Mouse (Mus musculus): ENCODE data around the gene Gm12216. TPM values are rescaled to one million over a fixed set of nuclear protein-coding genes. Genes with fewer than 3 reads are reported as not detected.
"Not testable (repeated sequence)": the region's sequence is repeated elsewhere in the genome, so short reads cannot be mapped to it uniquely, and the experiment has no call there.

Gm12216 gene
- polyA plus RNA-seq, 1 experiment from 2014 or later: 0.19 TPM

- H3K4me1 ChIP-seq (replicated peaks): peaks cover 29% of the 10 kb centered on the region
- no peaks in the 10 kb centered on the region for H3K27me3 ChIP-seq (replicated peaks)
- peak; percentile 98 for ATAC-seq (ENCODE audit: insufficient number of reproducible peaks, low FRiP score)
- WGBS: 4% methylated on average over 62 of the region's 63 CpGs
- H3K9me3 ChIP-seq (replicated peaks): no peaks in the 10 kb centered on the region
- H3K36me3 ChIP-seq: no peaks in the 10 kb centered on the region
- peak within 1 kb of the TSS; percentile 60 for H3K27ac ChIP-seq (ENCODE audit: poor library complexity, severe bottlenecking)
- peak within 1 kb of the TSS; percentile 98 for H3K4me2 ChIP-seq
- H3K4me3 ChIP-seq: peak within 1 kb of the TSS; percentile 72
- peak within 1 kb of the TSS; percentile 80 for H3K9ac ChIP-seq
These were observed 32.7 kb upstream of the Gm12216 start, which contains the start of gene Slc22a5 for GRCm38 (mm10) chr11:53891505-53892451. Gene Slc22a5, minus strand, starts transcription at chr11:53891660.

GRCm38 (mm10) chr11:53890906-53891504, 31.9 kb upstream of the Gm12216 start:
- H3K9ac ChIP-seq: peak overlapping the region; percentile 80
- ATAC-seq (ENCODE audit: insufficient number of reproducible peaks, low FRiP score): no peak; the same call in 1 of the 2 replicates
- no peaks in the 10 kb centered on the region for H3K9me3 ChIP-seq (replicated peaks)
- no peaks in the 10 kb centered on the region for H3K27me3 ChIP-seq (replicated peaks)
- WGBS: 2% methylated on average over 33 of the region's 33 CpGs
- peaks cover 29% of the 10 kb centered on the region for H3K4me1 ChIP-seq (replicated peaks)
- peak overlapping the region; percentile 60 for H3K27ac ChIP-seq (ENCODE audit: poor library complexity, severe bottlenecking)
- H3K36me3 ChIP-seq: no peaks in the 10 kb centered on the region
- peak overlapping the region; percentile 72 for H3K4me3 ChIP-seq
- H3K4me2 ChIP-seq: peak overlapping the region; percentile 98

GRCm38 (mm10) chr11:53890225-53890624, 31.2 kb upstream of the Gm12216 start:
- 74% methylated on average over 2 of the region's 2 CpGs for WGBS
- Histone ChIP-seq H3K9ac (no peak overlapping the region), H3K27ac (ENCODE audit: poor library complexity, severe bottlenecking) (no peak overlapping the region), H3K36me3 (0 out of 2 replicates have a peak, but pooled peaks cover 3% of the 10 kb centered on the region), H3K9me3 (replicated peaks) (no peaks in the 10 kb centered on the region), H3K27me3 (replicated peaks) (no peaks in the 10 kb centered on the region), H3K4me1 (replicated peaks) (peaks cover 29% of the 10 kb centered on the region), H3K4me2 (peak overlapping the region; percentile 98), H3K4me3 (peak overlapping the region; percentile 72)
- no peak for ATAC-seq (ENCODE audit: insufficient number of reproducible peaks, low FRiP score)

GRCm38 (mm10) chr11:53889091-53889645, 30.1 kb upstream of the Gm12216 start:
- 30% methylated on average over 4 of the region's 4 CpGs for WGBS

GRCm38 (mm10) chr11:53888242-53888641, 29.2 kb upstream of the Gm12216 start:
- no peaks in the 10 kb centered on the region for H3K9me3 ChIP-seq (replicated peaks)
- no peak overlapping the region for H3K4me3 ChIP-seq
- H3K27ac ChIP-seq (ENCODE audit: poor library complexity, severe bottlenecking): no peak overlapping the region
- no peaks in the 10 kb centered on the region for H3K27me3 ChIP-seq (replicated peaks)
- WGBS: 75% methylated on average over 4 of the region's 4 CpGs
- peaks cover 12% of the 10 kb centered on the region for H3K36me3 ChIP-seq
- no peak overlapping the region for H3K9ac ChIP-seq
- H3K4me2 ChIP-seq: peak overlapping the region; percentile 19; the same call in 1 of the 2 replicates
- no peak for ATAC-seq (ENCODE audit: insufficient number of reproducible peaks, low FRiP score)
- peaks cover 29% of the 10 kb centered on the region for H3K4me1 ChIP-seq (replicated peaks)

More at GRCm38 (mm10) chr11:53889091-53889645, 30.1 kb upstream of the Gm12216 start:
- ATAC-seq (ENCODE audit: insufficient number of reproducible peaks, low FRiP score): no peak
- no peak overlapping the region for H3K4me3 ChIP-seq
- H3K4me1 ChIP-seq (replicated peaks): peaks cover 29% of the 10 kb centered on the region
- H3K36me3 ChIP-seq: peaks cover 11% of the 10 kb centered on the region; the same call in 1 of the 2 replicates
- H3K4me2 ChIP-seq: peak overlapping the region; percentile 98
- no peaks in the 10 kb centered on the region for H3K27me3 ChIP-seq (replicated peaks)
- peak overlapping the region; percentile 72 for H3K27ac ChIP-seq (ENCODE audit: poor library complexity, severe bottlenecking)
- H3K9ac ChIP-seq: no peak overlapping the region
- H3K9me3 ChIP-seq (replicated peaks): no peaks in the 10 kb centered on the region

- WGBS: 83% methylated on average over 2 of the region's 2 CpGs
- Histone ChIP-seq H3K9ac (no peak overlapping the region), H3K27ac (ENCODE audit: poor library complexity, severe bottlenecking) (no peak overlapping the region), H3K9me3 (replicated peaks) (no peaks in the 10 kb centered on the region), H3K4me1 (replicated peaks) (peaks cover 2% of the 10 kb centered on the region), H3K4me2 (no peak overlapping the region), H3K36me3 (peaks cover 16% of the 10 kb centered on the region), H3K27me3 (replicated peaks) (no peaks in the 10 kb centered on the region), H3K4me3 (no peak overlapping the region)
- ATAC-seq (ENCODE audit: insufficient number of reproducible peaks, low FRiP score): no peak
These were observed 24.2 kb upstream of the Gm12216 start for GRCm38 (mm10) chr11:53883287-53883686.

- not testable (repeated sequence) for H3K4me3 ChIP-seq; H3K9me3 ChIP-seq (replicated peaks); H3K36me3 ChIP-seq; H3K27me3 ChIP-seq (replicated peaks); H3K27ac ChIP-seq (ENCODE audit: poor library complexity, severe bottlenecking); H3K4me1 ChIP-seq (replicated peaks); H3K4me2 ChIP-seq; H3K9ac ChIP-seq; ATAC-seq (ENCODE audit: insufficient number of reproducible peaks, low FRiP score)
- 82% methylated on average over 5 of the region's 5 CpGs for WGBS
These were observed 19.0 kb upstream of the Gm12216 start for GRCm38 (mm10) chr11:53878096-53878495.

GRCm38 (mm10) chr11:53876488-53876887, 17.4 kb upstream of the Gm12216 start:
- peaks cover 11% of the 10 kb centered on the region for H3K36me3 ChIP-seq
- H3K9ac ChIP-seq: no peak overlapping the region
- no peak for ATAC-seq (ENCODE audit: insufficient number of reproducible peaks, low FRiP score)
- H3K4me1 ChIP-seq (replicated peaks): peaks cover 10% of the 10 kb centered on the region; the same call in 1 of the 2 replicates
- 74% methylated on average over 4 of the region's 4 CpGs for WGBS
- H3K9me3 ChIP-seq (replicated peaks): no peaks in the 10 kb centered on the region
- no peak overlapping the region for H3K27ac ChIP-seq (ENCODE audit: poor library complexity, severe bottlenecking)
- H3K27me3 ChIP-seq (replicated peaks): no peaks in the 10 kb centered on the region
- no peak overlapping the region for H3K4me3 ChIP-seq
- no peak overlapping the region for H3K4me2 ChIP-seq

GRCm38 (mm10) chr11:53874706-53875105, 15.7 kb upstream of the Gm12216 start:
- Histone ChIP-seq H3K4me2 (no peak overlapping the region), H3K27ac (ENCODE audit: poor library complexity, severe bottlenecking) (no peak overlapping the region), H3K9me3 (replicated peaks) (no peaks in the 10 kb centered on the region), H3K4me1 (replicated peaks) (peaks cover 10% of the 10 kb centered on the region; the same call in 1 of the 2 replicates), H3K4me3 (no peak overlapping the region), H3K36me3 (peaks cover 21% of the 10 kb centered on the region), H3K9ac (no peak overlapping the region), H3K27me3 (replicated peaks) (no peaks in the 10 kb centered on the region)
- ATAC-seq (ENCODE audit: insufficient number of reproducible peaks, low FRiP score): no peak
- WGBS: 70% methylated on average over 4 of the region's 4 CpGs

- H3K27ac ChIP-seq (ENCODE audit: poor library complexity, severe bottlenecking); H3K27me3 ChIP-seq (replicated peaks); ATAC-seq (ENCODE audit: insufficient number of reproducible peaks, low FRiP score); H3K9me3 ChIP-seq (replicated peaks); H3K9ac ChIP-seq; H3K4me2 ChIP-seq; H3K4me3 ChIP-seq: not testable (repeated sequence)
- Histone ChIP-seq H3K4me1 (replicated peaks) (peaks cover 14% of the 10 kb centered on the region), H3K36me3 (peaks cover 21% of the 10 kb centered on the region)
- 62% methylated on average over 5 of the region's 5 CpGs for WGBS
These were observed 15.1 kb upstream of the Gm12216 start for GRCm38 (mm10) chr11:53873909-53874704.
